Mouse (Mus musculus): ENCODE data around the gene 2300002M23Rik.

Gene 2300002M23Rik

GRCm38 (mm10) chr17:35601736-35602354 lies 34.6 kb downstream of the 2300002M23Rik start:
- ATAC-seq (ENCODE audit: low TSS enrichment), result no peak

GRCm38 (mm10) chr17:35617127-35617526 lies 49.9 kb downstream of the 2300002M23Rik start:
- ATAC-seq (ENCODE audit: low TSS enrichment), result no peak

Data from frontal cortex, adult (tissue).